Mouse (Mus musculus): ENCODE results near the gene Nrap. TPM values are rescaled to one million over a fixed set of nuclear protein-coding genes. Genes with fewer than 3 reads are reported as not detected.

The Nrap gene
- polyA plus RNA-seq, 1 experiment from 2014 or later, result 0.37 TPM

GRCm38 (mm10) chr19:56349295-56349694 is 40.5 kb downstream of the Nrap start:
- no peak for ATAC-seq (ENCODE audit: low FRiP score, low TSS enrichment)
- H3K27ac ChIP-seq (replicated peaks; ENCODE audit: low read depth, low read length), result no peak overlapping the region
- WGBS, result 38% methylated on average over 6 of the region's 6 CpGs
- H3K9me3 ChIP-seq (ENCODE audit: control insufficient read depth, low read length), result no peaks in the 10 kb centered on the region
- H3K4me1 ChIP-seq (ENCODE audit: control insufficient read depth, insufficient read depth, low read length), result peaks cover 19% of the 10 kb centered on the region; the same call in 1 of the 2 replicates
- peak; percentile 39 for DNase-seq
- no peaks in the 10 kb centered on the region for H3K27me3 ChIP-seq (ENCODE audit: control insufficient read depth, insufficient read depth, low read length)
- H3K4me2 ChIP-seq (ENCODE audit: low read length), result no peak overlapping the region
- H3K9ac ChIP-seq (replicated peaks; ENCODE audit: low read length), result no peak overlapping the region
- H3K4me3 ChIP-seq (replicated peaks; ENCODE audit: low read depth, low read length), result no peak overlapping the region
- H3K36me3 ChIP-seq (ENCODE audit: control insufficient read depth, insufficient read depth, low read length), result no peaks in the 10 kb centered on the region

- no peaks in the 10 kb centered on the region for H3K27me3 ChIP-seq (ENCODE audit: control insufficient read depth, insufficient read depth, low read length)
- WGBS, result 30% methylated on average over 13 of the region's 13 CpGs
- no peak overlapping the region for H3K27ac ChIP-seq (replicated peaks; ENCODE audit: low read depth, low read length)
- H3K9me3 ChIP-seq (ENCODE audit: control insufficient read depth, low read length), result no peaks in the 10 kb centered on the region
- H3K4me2 ChIP-seq (ENCODE audit: low read length), result no peak overlapping the region
- peaks cover 28% of the 10 kb centered on the region; the same call in 1 of the 2 replicates for H3K4me1 ChIP-seq (ENCODE audit: control insufficient read depth, insufficient read depth, low read length)
- H3K4me3 ChIP-seq (replicated peaks; ENCODE audit: low read depth, low read length), result no peak overlapping the region
- no peaks in the 10 kb centered on the region for H3K36me3 ChIP-seq (ENCODE audit: control insufficient read depth, insufficient read depth, low read length)
- no peak overlapping the region for H3K9ac ChIP-seq (replicated peaks; ENCODE audit: low read length)
- no peak for ATAC-seq (ENCODE audit: low FRiP score, low TSS enrichment)
- DNase-seq, result peak; percentile 45
These were observed 43.1 kb downstream of the Nrap start for GRCm38 (mm10) chr19:56346750-56347149.

GRCm38 (mm10) chr19:56346016-56346415 is 43.8 kb downstream of the Nrap start:
- Histone ChIP-seq H3K9ac (replicated peaks; ENCODE audit: low read length) (no peak overlapping the region), H3K4me3 (replicated peaks; ENCODE audit: low read depth, low read length) (no peak overlapping the region), H3K9me3 (ENCODE audit: control insufficient read depth, low read length) (no peaks in the 10 kb centered on the region), H3K4me1 (ENCODE audit: control insufficient read depth, insufficient read depth, low read length) (peaks cover 28% of the 10 kb centered on the region; the same call in 1 of the 2 replicates), H3K4me2 (ENCODE audit: low read length) (no peak overlapping the region), H3K27me3 (ENCODE audit: control insufficient read depth, insufficient read depth, low read length) (no peaks in the 10 kb centered on the region), H3K36me3 (ENCODE audit: control insufficient read depth, insufficient read depth, low read length) (no peaks in the 10 kb centered on the region), H3K27ac (replicated peaks; ENCODE audit: low read depth, low read length) (no peak overlapping the region)
- WGBS, result 83% methylated on average over 3 of the region's 3 CpGs
- DNase-seq (peak; percentile 71), ATAC-seq (ENCODE audit: low FRiP score, low TSS enrichment) (no peak)

- no peak; the same call in 1 of the 2 replicates for ATAC-seq (ENCODE audit: low FRiP score, low TSS enrichment)
- Histone ChIP-seq H3K9me3 (ENCODE audit: control insufficient read depth, low read length) (no peaks in the 10 kb centered on the region), H3K27ac (replicated peaks; ENCODE audit: low read depth, low read length) (0 out of 2 replicates have a peak overlapping the region, but pooled peaks have one; percentile 3), H3K4me3 (replicated peaks; ENCODE audit: low read depth, low read length) (no peak overlapping the region), H3K36me3 (ENCODE audit: control insufficient read depth, insufficient read depth, low read length) (no peaks in the 10 kb centered on the region), H3K4me1 (ENCODE audit: control insufficient read depth, insufficient read depth, low read length) (peaks cover 22% of the 10 kb centered on the region; the same call in 1 of the 2 replicates), H3K9ac (replicated peaks; ENCODE audit: low read length) (peak overlapping the region; percentile 17; the same call in 1 of the 2 replicates), H3K4me2 (ENCODE audit: low read length) (peak overlapping the region; percentile 29), H3K27me3 (ENCODE audit: control insufficient read depth, insufficient read depth, low read length) (no peaks in the 10 kb centered on the region)
- 10% methylated on average over 26 of the region's 26 CpGs for WGBS
- peak; percentile 71 for DNase-seq
These were observed 45.8 kb downstream of the Nrap start for GRCm38 (mm10) chr19:56343869-56344563.

- ATAC-seq (ENCODE audit: low FRiP score, low TSS enrichment) (no peak), DNase-seq (peak; percentile 51)
- WGBS, result 89% methylated on average over 8 of the region's 8 CpGs
- Histone ChIP-seq H3K4me2 (ENCODE audit: low read length) (no peak overlapping the region), H3K9ac (replicated peaks; ENCODE audit: low read length) (no peak overlapping the region), H3K9me3 (ENCODE audit: control insufficient read depth, low read length) (no peaks in the 10 kb centered on the region), H3K4me3 (replicated peaks; ENCODE audit: low read depth, low read length) (no peak overlapping the region), H3K36me3 (ENCODE audit: control insufficient read depth, insufficient read depth, low read length) (no peaks in the 10 kb centered on the region), H3K27ac (replicated peaks; ENCODE audit: low read depth, low read length) (no peak overlapping the region), H3K27me3 (ENCODE audit: control insufficient read depth, insufficient read depth, low read length) (no peaks in the 10 kb centered on the region), H3K4me1 (ENCODE audit: control insufficient read depth, insufficient read depth, low read length) (peaks cover 21% of the 10 kb centered on the region; the same call in 1 of the 2 replicates)
These were observed 47.8 kb downstream of the Nrap start for GRCm38 (mm10) chr19:56342006-56342405.

GRCm38 (mm10) chr19:56336826-56337225 is 53.0 kb downstream of the Nrap start:
- H3K36me3 ChIP-seq (ENCODE audit: control insufficient read depth, insufficient read depth, low read length), result no peaks in the 10 kb centered on the region
- H3K4me2 ChIP-seq (ENCODE audit: low read length), result no peak overlapping the region
- ATAC-seq (ENCODE audit: low FRiP score, low TSS enrichment) (no peak), DNase-seq (no peak)
- WGBS, result 80% methylated on average over 12 of the region's 12 CpGs
- no peak overlapping the region for H3K9ac ChIP-seq (replicated peaks; ENCODE audit: low read length)
- H3K27me3 ChIP-seq (ENCODE audit: control insufficient read depth, insufficient read depth, low read length), result no peaks in the 10 kb centered on the region
- H3K4me1 ChIP-seq (ENCODE audit: control insufficient read depth, insufficient read depth, low read length), result no peaks in the 10 kb centered on the region
- H3K9me3 ChIP-seq (ENCODE audit: control insufficient read depth, low read length), result no peaks in the 10 kb centered on the region
- H3K4me3 ChIP-seq (replicated peaks; ENCODE audit: low read depth, low read length), result no peak overlapping the region
- H3K27ac ChIP-seq (replicated peaks; ENCODE audit: low read depth, low read length), result no peak overlapping the region

- H3K9me3 ChIP-seq (ENCODE audit: control insufficient read depth, low read length), result no peaks in the 10 kb centered on the region
- 95% methylated on average over 17 of the region's 17 CpGs for WGBS
- DNase-seq (no peak), ATAC-seq (ENCODE audit: low FRiP score, low TSS enrichment) (no peak)
- H3K27me3 ChIP-seq (ENCODE audit: control insufficient read depth, insufficient read depth, low read length), result no peaks in the 10 kb centered on the region
- H3K36me3 ChIP-seq (ENCODE audit: control insufficient read depth, insufficient read depth, low read length), result no peaks in the 10 kb centered on the region
- no peaks in the 10 kb centered on the region for H3K4me1 ChIP-seq (ENCODE audit: control insufficient read depth, insufficient read depth, low read length)
- H3K27ac ChIP-seq (replicated peaks; ENCODE audit: low read depth, low read length), result no peak overlapping the region
- H3K4me2 ChIP-seq (ENCODE audit: low read length), result no peak overlapping the region
- no peak overlapping the region for H3K9ac ChIP-seq (replicated peaks; ENCODE audit: low read length)
- no peak overlapping the region for H3K4me3 ChIP-seq (replicated peaks; ENCODE audit: low read depth, low read length)
These were observed 53.5 kb downstream of the Nrap start for GRCm38 (mm10) chr19:56336321-56336720.

- peaks cover 11% of the 10 kb centered on the region for H3K4me1 ChIP-seq (ENCODE audit: control insufficient read depth, insufficient read depth, low read length)
- H3K27ac ChIP-seq (replicated peaks; ENCODE audit: low read depth, low read length), result 0 out of 2 replicates have a peak overlapping the region, but pooled peaks have one; percentile 13
- no peaks in the 10 kb centered on the region for H3K36me3 ChIP-seq (ENCODE audit: control insufficient read depth, insufficient read depth, low read length)
- H3K4me2 ChIP-seq (ENCODE audit: low read length), result no peak overlapping the region
- no peaks in the 10 kb centered on the region for H3K9me3 ChIP-seq (ENCODE audit: control insufficient read depth, low read length)
- WGBS, result 49% methylated on average over 21 of the region's 21 CpGs
- DNase-seq (no peak), ATAC-seq (ENCODE audit: low FRiP score, low TSS enrichment) (no peak)
- H3K27me3 ChIP-seq (ENCODE audit: control insufficient read depth, insufficient read depth, low read length), result no peaks in the 10 kb centered on the region
- H3K9ac ChIP-seq (replicated peaks; ENCODE audit: low read length), result no peak overlapping the region
- H3K4me3 ChIP-seq (replicated peaks; ENCODE audit: low read depth, low read length), result no peak overlapping the region
These were observed 63.5 kb downstream of the Nrap start for GRCm38 (mm10) chr19:56326243-56326855.

GRCm38 (mm10) chr19:56325676-56326075 is 64.2 kb downstream of the Nrap start:
- no peak for ATAC-seq (ENCODE audit: low FRiP score, low TSS enrichment)
- no peak overlapping the region for H3K9ac ChIP-seq (replicated peaks; ENCODE audit: low read length)
- no peak overlapping the region for H3K4me2 ChIP-seq (ENCODE audit: low read length)

More at GRCm38 (mm10) chr19:56325676-56326075, 64.2 kb downstream of the Nrap start:
- Histone ChIP-seq H3K27ac (replicated peaks; ENCODE audit: low read depth, low read length) (no peak overlapping the region), H3K4me3 (replicated peaks; ENCODE audit: low read depth, low read length) (no peak overlapping the region), H3K36me3 (ENCODE audit: control insufficient read depth, insufficient read depth, low read length) (no peaks in the 10 kb centered on the region), H3K4me1 (ENCODE audit: control insufficient read depth, insufficient read depth, low read length) (peaks cover 13% of the 10 kb centered on the region), H3K9me3 (ENCODE audit: control insufficient read depth, low read length) (no peaks in the 10 kb centered on the region), H3K27me3 (ENCODE audit: control insufficient read depth, insufficient read depth, low read length) (no peaks in the 10 kb centered on the region)
- WGBS, result 59% methylated on average over 10 of the region's 10 CpGs
- no peak for DNase-seq
